Mouse (Mus musculus): ENCODE results near the gene Vps45. TPM values are rescaled to one million over a fixed set of nuclear protein-coding genes. Genes with fewer than 3 reads are reported as not detected.
A peak's percentile ranks its signal among the peaks of the same experiment; 100 is the strongest.
"Not testable (repeated sequence)": the region's sequence is repeated elsewhere in the genome, so short reads cannot be mapped to it uniquely, and the experiment has no call there.

Vps45 gene
- polyA plus RNA-seq, 1 experiment from 2014 or later, result 62.9 TPM

GRCm38 (mm10) chr3:95990413-95990941 lies 67.8 kb downstream of the Vps45 start:
- WGBS, result 92% methylated on average over 12 of the region's 12 CpGs
- Histone ChIP-seq H3K4me2 (no peak overlapping the region), H3K4me1 (replicated peaks) (peaks cover 62% of the 10 kb centered on the region), H3K9ac (no peak overlapping the region), H3K4me3 (no peak overlapping the region), H3K9me3 (no peaks in the 10 kb centered on the region), H3K27ac (no peak overlapping the region), H3K36me3 (peaks cover 50% of the 10 kb centered on the region), H3K27me3 (no peaks in the 10 kb centered on the region)
- ATAC-seq (ENCODE audit: low FRiP score), result no peak

- no peak overlapping the region for H3K9ac ChIP-seq
- H3K36me3 ChIP-seq, result peaks cover 50% of the 10 kb centered on the region
These were observed 69.3 kb downstream of the Vps45 start for GRCm38 (mm10) chr3:95988969-95989368.

GRCm38 (mm10) chr3:95988138-95988537 lies 70.1 kb downstream of the Vps45 start:
- 100% methylated on average over 1 of the region's 1 CpGs for WGBS
- peaks cover 50% of the 10 kb centered on the region for H3K36me3 ChIP-seq
- no peak overlapping the region for H3K4me2 ChIP-seq
- H3K4me1 ChIP-seq (replicated peaks), result peaks cover 53% of the 10 kb centered on the region
- H3K4me3 ChIP-seq, result no peak overlapping the region
- H3K27ac ChIP-seq, result no peak overlapping the region
- ATAC-seq (ENCODE audit: low FRiP score), result no peak
- H3K27me3 ChIP-seq, result no peaks in the 10 kb centered on the region
- H3K9me3 ChIP-seq, result no peaks in the 10 kb centered on the region
- H3K9ac ChIP-seq, result no peak overlapping the region

More at GRCm38 (mm10) chr3:95988969-95989368, 69.3 kb downstream of the Vps45 start:
- Histone ChIP-seq H3K4me2 (no peak overlapping the region), H3K4me3 (no peak overlapping the region), H3K9me3 (no peaks in the 10 kb centered on the region), H3K27ac (peak overlapping the region; percentile 23), H3K4me1 (replicated peaks) (peaks cover 61% of the 10 kb centered on the region), H3K27me3 (no peaks in the 10 kb centered on the region)
- 58% methylated on average over 10 of the region's 10 CpGs for WGBS
- ATAC-seq (ENCODE audit: low FRiP score), result no peak

- H3K27me3 ChIP-seq, result no peaks in the 10 kb centered on the region
- 85% methylated on average over 6 of the region's 6 CpGs for WGBS
- H3K9ac ChIP-seq, result no peak overlapping the region
- no peaks in the 10 kb centered on the region for H3K9me3 ChIP-seq
- no peak overlapping the region for H3K4me3 ChIP-seq
- 0 out of 2 replicates have a peak overlapping the region, but pooled peaks have one; percentile 18 for H3K27ac ChIP-seq
- H3K36me3 ChIP-seq, result peaks cover 50% of the 10 kb centered on the region
- no peak for ATAC-seq (ENCODE audit: low FRiP score)
- H3K4me2 ChIP-seq, result no peak overlapping the region
- peaks cover 47% of the 10 kb centered on the region for H3K4me1 ChIP-seq (replicated peaks)
These were observed 70.7 kb downstream of the Vps45 start for GRCm38 (mm10) chr3:95987386-95988110.

GRCm38 (mm10) chr3:95986984-95987383 lies 71.3 kb downstream of the Vps45 start:
- Histone ChIP-seq H3K4me1 (replicated peaks) (peaks cover 41% of the 10 kb centered on the region), H3K27me3 (no peaks in the 10 kb centered on the region), H3K4me2 (no peak overlapping the region), H3K9me3 (no peaks in the 10 kb centered on the region), H3K36me3 (peaks cover 47% of the 10 kb centered on the region), H3K4me3 (no peak overlapping the region), H3K9ac (0 out of 2 replicates have a peak overlapping the region, but pooled peaks have one; percentile 24), H3K27ac (peak overlapping the region; percentile 94; the same call in 1 of the 2 replicates)
- WGBS, result 71% methylated on average over 4 of the region's 4 CpGs
- no peak for ATAC-seq (ENCODE audit: low FRiP score)

GRCm38 (mm10) chr3:95986001-95986622 lies 72.2 kb downstream of the Vps45 start:
- Histone ChIP-seq H3K9ac (peak overlapping the region; percentile 62), H3K36me3 (peaks cover 39% of the 10 kb centered on the region), H3K9me3 (no peaks in the 10 kb centered on the region), H3K4me2 (peak overlapping the region; percentile 48), H3K4me3 (peak overlapping the region; percentile 23), H3K4me1 (replicated peaks) (peaks cover 33% of the 10 kb centered on the region), H3K27ac (peak overlapping the region; percentile 94), H3K27me3 (no peaks in the 10 kb centered on the region)
- 1% methylated on average over 21 of the region's 21 CpGs for WGBS
- ATAC-seq (ENCODE audit: low FRiP score), result 0 out of 2 replicates have a peak, but pooled peaks have one; percentile 8

GRCm38 (mm10) chr3:95985209-95986000 lies 72.9 kb downstream of the Vps45 start:
- Histone ChIP-seq H3K4me3 (peak overlapping the region; percentile 23), H3K4me1 (replicated peaks) (peaks cover 33% of the 10 kb centered on the region), H3K4me2 (peak overlapping the region; percentile 48), H3K27me3 (no peaks in the 10 kb centered on the region), H3K27ac (peak overlapping the region; percentile 94), H3K36me3 (peaks cover 32% of the 10 kb centered on the region), H3K9ac (peak overlapping the region; percentile 62), H3K9me3 (no peaks in the 10 kb centered on the region)
- WGBS, result 3% methylated on average over 12 of the region's 12 CpGs
- peak; percentile 93 for ATAC-seq (ENCODE audit: low FRiP score)

GRCm38 (mm10) chr3:95982129-95982528 lies 76.1 kb downstream of the Vps45 start:
- 90% methylated on average over 4 of the region's 4 CpGs for WGBS
- Histone ChIP-seq H3K36me3 (no peaks in the 10 kb centered on the region), H3K4me3 (no peak overlapping the region), H3K27ac (no peak overlapping the region), H3K4me1 (replicated peaks) (peaks cover 24% of the 10 kb centered on the region), H3K9me3 (no peaks in the 10 kb centered on the region), H3K4me2 (no peak overlapping the region), H3K9ac (no peak overlapping the region), H3K27me3 (no peaks in the 10 kb centered on the region)
- ATAC-seq (ENCODE audit: low FRiP score), result no peak

- H3K36me3 ChIP-seq, result no peaks in the 10 kb centered on the region
- H3K9ac ChIP-seq, result no peak overlapping the region
- no peak overlapping the region for H3K27ac ChIP-seq
- H3K4me3 ChIP-seq, result no peak overlapping the region
- no peak for ATAC-seq (ENCODE audit: low FRiP score)
- WGBS, result 86% methylated on average over 12 of the region's 12 CpGs
- no peak overlapping the region for H3K4me2 ChIP-seq
- H3K4me1 ChIP-seq (replicated peaks), result peaks cover 6% of the 10 kb centered on the region
- H3K27me3 ChIP-seq, result 0 out of 2 replicates have a peak, but pooled peaks cover under 1% of the 10 kb centered on the region
- H3K9me3 ChIP-seq, result no peaks in the 10 kb centered on the region
These were observed 77.8 kb downstream of the Vps45 start for GRCm38 (mm10) chr3:95980276-95980970.

- Histone ChIP-seq H3K27me3 (peaks cover 9% of the 10 kb centered on the region; the same call in 1 of the 2 replicates), H3K9ac (no peak overlapping the region), H3K4me2 (no peak overlapping the region), H3K4me3 (no peak overlapping the region), H3K27ac (no peak overlapping the region), H3K4me1 (replicated peaks) (peaks cover 4% of the 10 kb centered on the region), H3K9me3 (no peaks in the 10 kb centered on the region), H3K36me3 (no peaks in the 10 kb centered on the region)
- ATAC-seq (ENCODE audit: low FRiP score), result no peak
- WGBS, result 75% methylated on average over 9 of the region's 9 CpGs
These were observed 80.0 kb downstream of the Vps45 start for GRCm38 (mm10) chr3:95978265-95978664.

GRCm38 (mm10) chr3:95977587-95977986 lies 80.7 kb downstream of the Vps45 start:
- not testable (repeated sequence) for H3K9me3 ChIP-seq; H3K9ac ChIP-seq; H3K4me3 ChIP-seq; H3K4me2 ChIP-seq; ATAC-seq (ENCODE audit: low FRiP score); H3K27me3 ChIP-seq; H3K27ac ChIP-seq; H3K36me3 ChIP-seq
- H3K4me1 ChIP-seq (replicated peaks), result peaks cover 11% of the 10 kb centered on the region
- 91% methylated on average over 7 of the region's 7 CpGs for WGBS

Measured in hindbrain, embryonic 13.5 days (tissue).